In the genomic region with DNA sequence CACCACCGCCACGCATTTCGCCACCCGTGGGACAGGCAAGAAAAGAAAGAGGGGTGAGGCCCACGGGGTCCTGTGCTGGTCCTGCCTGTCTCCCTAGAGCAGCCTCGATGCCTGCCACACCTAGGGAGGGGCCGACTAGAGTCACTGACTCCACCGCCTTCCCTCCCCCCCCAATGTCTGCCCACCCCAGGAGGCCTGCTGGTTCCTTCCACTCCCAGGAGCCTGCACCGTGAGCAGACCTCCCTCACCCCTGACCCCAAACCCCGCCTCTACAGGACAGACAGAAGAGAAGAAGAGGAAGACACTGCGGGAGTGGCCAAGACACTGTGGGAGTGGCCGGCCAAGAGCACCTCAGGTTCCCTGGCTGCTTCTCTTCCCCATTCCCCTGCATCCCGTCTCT, we compare ENCODE assay signal across 8 mouse cellular contexts. TPM values are rescaled to one million over a fixed set of nuclear protein-coding genes. Genes with fewer than 3 reads are reported as not detected.
DNase-seq lines count a peak whose midpoint lies in the region; ATAC-seq and TF ChIP-seq lines count a peak whose summit lies in the region.

No protein-coding gene starts in this region.

- no peaks in the 10 kb centered on the region; the same call in 1 of the 2 replicates for H3K4me1 ChIP-seq in forebrain, embryonic 10.5 days
- no peaks in the 10 kb centered on the region for H3K4me1 ChIP-seq in forebrain, embryonic 15.5 days
- H3K4me1 ChIP-seq in testis, adult 2 months (ENCODE audit: control insufficient read depth, insufficient read depth, low read length), result no peaks in the 10 kb centered on the region
- H3K4me1 ChIP-seq in limb, embryonic 15.5 days, result peaks cover 5% of the 10 kb centered on the region; the same call in 1 of the 2 replicates
- no peaks in the 10 kb centered on the region for H3K4me1 ChIP-seq in stomach, embryonic 16.5 days (ENCODE audit: control insufficient read depth, insufficient read depth, low read length)

- ATAC-seq in forebrain, embryonic 15.5 days (replicated peaks), result no peak
- ATAC-seq in limb, embryonic 15.5 days (ENCODE audit: insufficient number of reproducible peaks, low FRiP score, low TSS enrichment, low read depth), result peak; percentile 35; the same call in 1 of the 2 replicates
- peak; percentile 29; the same call in 1 of the 2 replicates for ATAC-seq in stomach, embryonic 16.5 days (ENCODE audit: insufficient read depth, low FRiP score)

- WGBS in forebrain, embryonic 10.5 days, result 58% methylated on average over 13 of the region's 13 CpGs
- WGBS in forebrain, embryonic 15.5 days, result 56% methylated on average over 13 of the region's 13 CpGs
- 37% methylated on average over 13 of the region's 13 CpGs for WGBS in limb, embryonic 15.5 days
- WGBS in stomach, embryonic 16.5 days, result 38% methylated on average over 13 of the region's 13 CpGs

- no peaks in the 10 kb centered on the region for H3K36me3 ChIP-seq in forebrain, embryonic 10.5 days (replicated peaks)
- no peaks in the 10 kb centered on the region for H3K36me3 ChIP-seq in forebrain, embryonic 15.5 days
- no peaks in the 10 kb centered on the region for H3K36me3 ChIP-seq in testis, adult 2 months (ENCODE audit: control insufficient read depth, insufficient read depth, low read length)
- no peaks in the 10 kb centered on the region for H3K36me3 ChIP-seq in limb, embryonic 15.5 days
- no peaks in the 10 kb centered on the region for H3K36me3 ChIP-seq in stomach, embryonic 16.5 days (ENCODE audit: control insufficient read depth, insufficient read depth, low read length)

- peaks cover 15% of the 10 kb centered on the region for H3K9me3 ChIP-seq in forebrain, embryonic 10.5 days
- H3K9me3 ChIP-seq in forebrain, embryonic 15.5 days, result no peaks in the 10 kb centered on the region
- no peaks in the 10 kb centered on the region for H3K9me3 ChIP-seq in limb, embryonic 15.5 days
- peaks cover 6% of the 10 kb centered on the region; the same call in 1 of the 2 replicates for H3K9me3 ChIP-seq in stomach, embryonic 16.5 days (replicated peaks; ENCODE audit: control insufficient read depth, low read length)

- no peak overlapping the region for H3K9ac ChIP-seq in forebrain, embryonic 15.5 days (replicated peaks)
- H3K9ac ChIP-seq in limb, embryonic 15.5 days, result no peak overlapping the region
- no peak overlapping the region for H3K9ac ChIP-seq in stomach, embryonic 16.5 days (ENCODE audit: low read length)

- TF ChIP-seq POLR2A in testis, adult 2 months (IDR thresholded peaks at IDR 0.05; ENCODE audit: control insufficient read depth, low read depth, low read length), result no peak

- H3K27ac ChIP-seq in forebrain, embryonic 10.5 days, result no peak overlapping the region
- no peak overlapping the region for H3K27ac ChIP-seq in forebrain, embryonic 15.5 days (replicated peaks)
- H3K27ac ChIP-seq in testis, adult 2 months (ENCODE audit: control insufficient read depth, insufficient read depth, low read depth, low read length), result no peak overlapping the region
- no peak overlapping the region for H3K27ac ChIP-seq in limb, embryonic 15.5 days
- no peak overlapping the region for H3K27ac ChIP-seq in stomach, embryonic 16.5 days (ENCODE audit: low read length)

- TF ChIP-seq CTCF in testis, adult 2 months (IDR thresholded peaks at IDR 0.05; ENCODE audit: control insufficient read depth, insufficient read depth, insufficient replicate concordance, low read depth, low read length), result no peak

- H3K4me2 ChIP-seq in forebrain, embryonic 15.5 days (replicated peaks), result no peak overlapping the region
- H3K4me2 ChIP-seq in limb, embryonic 15.5 days, result peak overlapping the region; percentile 33
- H3K4me2 ChIP-seq in stomach, embryonic 16.5 days (ENCODE audit: low read depth, low read length), result peak overlapping the region; percentile 40

- H3K4me3 ChIP-seq in forebrain, embryonic 10.5 days, result peak overlapping the region; percentile 23
- H3K4me3 ChIP-seq in forebrain, embryonic 15.5 days, result no peak overlapping the region
- H3K4me3 ChIP-seq in testis, adult 2 months (ENCODE audit: control insufficient read depth, low read depth, low read length), result peak overlapping the region; percentile 19
- peak overlapping the region; percentile 4; the same call in 1 of the 2 replicates for H3K4me3 ChIP-seq in limb, embryonic 15.5 days
- no peak overlapping the region for H3K4me3 ChIP-seq in stomach, embryonic 16.5 days (replicated peaks; ENCODE audit: low read length)

- no peak for DNase-seq in forebrain, embryonic 10.5 days (ENCODE audit: extremely low spot score, low spot score)
- no peak for DNase-seq in testis, postnatal 10 days (ENCODE audit: low spot score)
- DNase-seq in layer of hippocampus, adult 8-10 months (ENCODE audit: low spot score in 2 of 2), result no peak
- no peak for DNase-seq in ovary, postnatal 14 days (ENCODE audit: low spot score)

- H3K27me3 ChIP-seq in forebrain, embryonic 10.5 days (ENCODE audit: poor library complexity, severe bottlenecking), result no peaks in the 10 kb centered on the region
- H3K27me3 ChIP-seq in forebrain, embryonic 15.5 days, result no peaks in the 10 kb centered on the region
- H3K27me3 ChIP-seq in testis, adult 2 months (ENCODE audit: control insufficient read depth, insufficient read depth, low read length), result no peaks in the 10 kb centered on the region
- H3K27me3 ChIP-seq in limb, embryonic 15.5 days, result no peaks in the 10 kb centered on the region
- no peaks in the 10 kb centered on the region for H3K27me3 ChIP-seq in stomach, embryonic 16.5 days (ENCODE audit: control insufficient read depth, insufficient read depth, low read length)

RNA-seq across cellular contexts. Expression of gene Kyat3, which starts 12.5 kb away (rescaled TPM):
- polyA plus RNA-seq in forebrain, embryonic 10.5 days (2016; fragmentation: Nextera tagmentation; extraction: Ambion mirVana), result 11.1 and 13.2 TPM in 2 replicates
- 5.2 and 5.3 TPM in 2 replicates for polyA plus RNA-seq in forebrain, embryonic 15.5 days (2015; fragmentation: Nextera tagmentation; extraction: Ambion mirVana)
- 3.1 and 3.8 TPM in 2 replicates for polyA plus RNA-seq in testis, adult 2 months (2012; rRNA removed)
- 13.9 and 14.8 TPM in 2 replicates for polyA plus RNA-seq in limb, embryonic 15.5 days (2015; fragmentation: Nextera tagmentation; extraction: Ambion mirVana)
- 17.4 and 17.5 TPM in 2 replicates for polyA plus RNA-seq in stomach, embryonic 16.5 days (2015; fragmentation: Nextera tagmentation; extraction: Ambion mirVana)
- 1 to 10 TPM; 5.5 to 8.6 (median 6.3) TPM for total RNA-seq in layer of hippocampus, adult 8-10 months (2022)

Comparison
In these comparisons a context has a peak if more than half of its experiments do, and no peak if none do; other contexts are left out.
1. H3K4me3 ChIP-seq: peak in forebrain, embryonic 10.5 days (single experiment), testis, adult 2 months (single experiment) and limb, embryonic 15.5 days (single experiment); none in forebrain, embryonic 15.5 days (single experiment) and stomach, embryonic 16.5 days (single experiment).